8 mouse cellular contexts compared by ENCODE assay signal in the genomic region with DNA sequence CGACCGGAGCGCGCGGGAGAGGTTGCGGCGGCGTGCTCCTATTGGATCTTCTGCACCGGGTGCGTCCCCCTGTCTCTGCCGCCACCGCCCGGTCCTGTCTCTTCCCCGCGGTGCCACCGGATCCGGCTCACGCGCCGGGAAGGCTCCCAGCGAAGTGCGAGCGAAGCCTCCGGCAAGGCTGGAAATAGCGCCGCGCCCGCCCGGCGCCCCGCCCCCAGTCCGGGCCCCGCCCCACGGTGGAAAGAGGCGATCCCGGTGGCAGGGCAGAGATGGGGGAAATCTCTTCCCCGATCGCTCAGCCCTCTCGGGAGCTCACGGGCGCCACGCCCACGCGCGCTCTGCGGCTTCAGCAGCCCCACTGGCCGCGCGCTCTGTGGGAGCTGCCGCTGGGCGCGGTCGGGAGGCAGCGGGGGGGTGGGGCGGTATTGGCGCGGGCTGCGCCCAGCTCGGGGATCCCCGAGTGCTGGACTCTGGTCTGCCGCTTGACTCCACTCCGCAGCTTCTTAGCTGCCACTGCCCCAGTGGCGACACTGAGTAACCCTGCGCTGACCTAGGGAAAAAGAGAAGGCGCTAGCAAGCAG. TPM values are rescaled to one million over a fixed set of nuclear protein-coding genes. Genes with fewer than 3 reads are reported as not detected.
A peak's percentile ranks its signal among the peaks of the same experiment; 100 is the strongest.
DNase-seq lines count a peak whose midpoint lies in the region; ATAC-seq lines count a peak whose summit lies in the region.

Chst8 (minus strand) TSS at position 181 of the 581 bp plus-strand sequence.

- no peaks in the 10 kb centered on the region for H3K36me3 ChIP-seq in hindbrain, embryonic 11.5 days (ENCODE audit: control insufficient read depth, insufficient read depth, low read length)

- peaks cover 27% of the 10 kb centered on the region for H3K27me3 ChIP-seq in hindbrain, embryonic 11.5 days (ENCODE audit: control insufficient read depth, insufficient read depth, low read length)

- H3K4me3 ChIP-seq in hindbrain, embryonic 11.5 days (ENCODE audit: low read depth, low read length) = peak within 1 kb of the TSS; percentile 57

- H3K4me2 ChIP-seq in hindbrain, embryonic 11.5 days (replicated peaks; ENCODE audit: low read depth, low read length) = peak within 1 kb of the TSS; percentile 86

- peak within 1 kb of the TSS; percentile 60 for H3K9ac ChIP-seq in hindbrain, embryonic 11.5 days (ENCODE audit: low read depth, low read length)

- ATAC-seq in hindbrain, embryonic 11.5 days (ENCODE audit: low FRiP score) = peak; percentile 83

- H3K9me3 ChIP-seq in hindbrain, embryonic 11.5 days (ENCODE audit: control insufficient read depth, low read length) = no peaks in the 10 kb centered on the region

- H3K27ac ChIP-seq in hindbrain, embryonic 11.5 days (ENCODE audit: low read depth, low read length) = peak within 1 kb of the TSS; percentile 13; the same call in 1 of the 2 replicates

- under 1% methylated on average over 64 of the region's 65 CpGs for WGBS in hindbrain, embryonic 11.5 days

- no peaks in the 10 kb centered on the region; the same call in 1 of the 2 replicates for H3K4me1 ChIP-seq in hindbrain, embryonic 11.5 days (replicated peaks; ENCODE audit: control insufficient read depth, insufficient read depth, low read length)

- peak; percentile 81 for DNase-seq in R1 (ENCODE audit: low read depth, low spot score)
- DNase-seq in cerebellum, adult 9-11 months = peak; percentile 36
- DNase-seq in frontal cortex, postnatal 25 days (ENCODE audit: low spot score in 2 of 2) = peak; percentile 42 to 51
- DNase-seq in hindbrain, embryonic 11.5 days (ENCODE audit: low spot score) = peak; percentile 86
- peak; percentile 78 for DNase-seq in layer of hippocampus, adult 9-11 months
- DNase-seq in lung, adult 18-20 months = peak; percentile 81 to 87
- peak; percentile 88 for DNase-seq in ovary, adult 18-20 months (ENCODE audit: low spot score)
- peak; percentile 88 for DNase-seq in yolk sac, embryonic 10.5 days (ENCODE audit: low spot score)

RNA-seq across cellular contexts. Expression of gene Chst8, which starts in this region (rescaled TPM):
- polyA plus RNA-seq in hindbrain, embryonic 11.5 days (2014; fragmentation: Nextera tagmentation; extraction: Ambion mirVana) = 13.5 and 16.8 TPM in 2 replicates

Comparison
In these comparisons a context has a peak if more than half of its experiments do, and no peak if none do; other contexts are left out.
1. Peak in every context shown above with its lines: DNase-seq, ATAC-seq, H3K4me3 ChIP-seq and H3K27ac ChIP-seq.
2. DNase-seq: peak in every context shown above with its lines; median percentile 88 in ovary, adult 18-20 months; 88 in yolk sac, embryonic 10.5 days; 86 in hindbrain, embryonic 11.5 days; 84 in lung, adult 18-20 months; 81 in R1; 78 in layer of hippocampus, adult 9-11 months; 46 in frontal cortex, postnatal 25 days; 36 in cerebellum, adult 9-11 months.